Comparison of ENCODE assay signal across 7 mouse cellular contexts in the genomic region with DNA sequence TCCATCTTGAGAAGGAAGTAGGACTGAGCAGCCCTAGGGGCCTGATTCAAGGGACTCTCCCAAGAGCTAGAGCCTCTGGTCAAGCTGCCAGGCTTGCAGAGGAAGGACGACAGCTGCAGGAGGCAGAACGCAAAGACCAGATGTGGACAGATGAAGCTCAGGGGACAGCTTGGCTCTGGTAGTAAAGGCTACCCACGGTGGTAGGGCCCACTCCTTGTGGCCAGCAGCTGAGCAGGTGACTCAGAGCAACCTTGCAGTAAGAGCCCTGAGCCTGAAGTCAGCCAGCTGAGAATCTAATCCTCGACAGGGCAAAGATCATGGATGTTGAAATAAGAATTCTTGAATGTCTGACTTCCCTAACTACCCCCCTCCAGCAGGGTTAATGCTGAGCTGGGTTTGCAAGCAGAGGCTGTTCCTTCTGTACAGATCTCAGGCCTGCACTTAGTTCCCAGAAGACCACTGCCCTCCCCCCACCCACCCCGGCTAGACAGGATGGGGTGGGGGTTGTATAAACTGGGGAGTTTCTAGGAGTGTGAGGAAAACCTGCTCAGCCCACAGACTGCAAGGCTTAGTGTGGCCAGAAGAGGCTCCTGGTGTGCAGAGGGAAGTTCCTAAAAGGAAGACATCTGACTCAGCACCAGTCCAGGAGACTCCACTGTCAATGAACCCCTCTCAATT. TPM values are rescaled to one million over a fixed set of nuclear protein-coding genes. Genes with fewer than 3 reads are reported as not detected.
DNase-seq lines count a peak whose midpoint lies in the region; TF ChIP-seq lines count a peak whose summit lies in the region.

No protein-coding gene starts in this region.

- no peak overlapping the region for H3K4me3 ChIP-seq in spleen, adult 2 months (ENCODE audit: extremely low read depth, insufficient read depth, insufficient read length)

- DNase-seq in spleen, adult 2 months (ENCODE audit: low read depth in 1 of 2, low spot score in 2 of 2): no peak
- no peak for DNase-seq in spleen, postnatal 14 days (ENCODE audit: low spot score in 2 of 2)
- peak; percentile 33 for DNase-seq in fibroblast of lung, adult 2 months (ENCODE audit: low read depth)
- DNase-seq in kidney, postnatal 10 days: peak; percentile 58
- peak; percentile 90 for DNase-seq in yolk sac, embryonic 10.5 days (ENCODE audit: low spot score)
- no peak for DNase-seq in urinary bladder, adult 2 months (ENCODE audit: low spot score)
- no peak for DNase-seq in urinary bladder, postnatal 25 days (ENCODE audit: low spot score)

- H3K27ac ChIP-seq in spleen, adult 2 months (ENCODE audit: insufficient read depth, low read length): peak overlapping the region; percentile 68

- no peaks in the 10 kb centered on the region for H3K4me1 ChIP-seq in spleen, adult 2 months (ENCODE audit: control insufficient read depth, insufficient read depth, insufficient read length)

- TF ChIP-seq CTCF in spleen, adult 2 months (IDR thresholded peaks at IDR 0.05; ENCODE audit: extremely low read depth, insufficient read depth, insufficient read length, insufficient replicate concordance): no peak

- WGBS in spleen, adult 2 months: 70% methylated on average over 5 of the region's 5 CpGs

- no peaks in the 10 kb centered on the region for H3K36me3 ChIP-seq in spleen, adult 2 months (ENCODE audit: control insufficient read depth, insufficient read depth, low read length)

- no peak for TF ChIP-seq POLR2A in spleen, adult 2 months (IDR thresholded peaks at IDR 0.05; ENCODE audit: low read depth, low read length)

- H3K27me3 ChIP-seq in spleen, adult 2 months (ENCODE audit: control insufficient read depth, insufficient read depth, low read length): no peaks in the 10 kb centered on the region

RNA-seq across cellular contexts. Expression of gene Dhx9, which starts 14.3 kb away (rescaled TPM):
- polyA plus RNA-seq in spleen, adult 2 months (2012; rRNA removed): 8.5 and 10.9 TPM in 2 replicates
- 46.6 and 51.1 TPM in 2 replicates for polyA plus RNA-seq in urinary bladder, adult 2 months (2012; rRNA removed)

RNA-seq across cellular contexts. Expression of gene Npl, which starts 48.1 kb away (rescaled TPM):
- polyA plus RNA-seq in spleen, adult 2 months (2012; rRNA removed): 1.4 and 1.9 TPM in 2 replicates
- 1.8 and 2.1 TPM in 2 replicates for polyA plus RNA-seq in urinary bladder, adult 2 months (2012; rRNA removed)

Comparison
In these comparisons a context has a peak if more than half of its experiments do, and no peak if none do; other contexts are left out.
1. DNase-seq: peak in fibroblast of lung, adult 2 months (single experiment), kidney, postnatal 10 days (single experiment) and yolk sac, embryonic 10.5 days (single experiment); none in spleen, adult 2 months (0 of 2), spleen, postnatal 14 days (0 of 2), urinary bladder, adult 2 months (single experiment) and urinary bladder, postnatal 25 days (single experiment).